Mouse (Mus musculus): ENCODE data around the gene Zfp595.

GRCm38 (mm10) chr13:67305822-67306672 lies 26.3 kb downstream of the Zfp595 start, which contains the start of gene Zfp457:
- no peak for TF ChIP-seq CTCF (IDR thresholded peaks at IDR 0.05; ENCODE audit: borderline replicate concordance, insufficient read depth, low read length)
- TF ChIP-seq POLR2A (IDR thresholded peaks at IDR 0.05; ENCODE audit: low read depth, low read length), result peak; percentile 87
